Mouse (Mus musculus) forebrain, postnatal 0 days (tissue): ENCODE data around the gene Slc23a2. TPM values are rescaled to one million over a fixed set of nuclear protein-coding genes. Genes with fewer than 3 reads are reported as not detected.
A peak's percentile ranks its signal among the peaks of the same experiment; 100 is the strongest.

Experiments used
- ATAC-seq: fragments of 200-750 bp; cut with Nextera tagmentation; 2 replicates; pipeline ENCODE4 v1.8.0; 2017; ENCODE audit warnings: mild to moderate bottlenecking, moderate library complexity
- DNase-seq: peaks from one replicate; pipeline ENCODE4 v3.0.0-alpha.2; 2015
- H3K27ac ChIP-seq: fragments of 300-500 bp; sonication (generic); 2 replicates; pipeline ENCODE4 v1.5.1; 2014; ENCODE audit warnings: low read depth, mild to moderate bottlenecking, antibody characterized with exemption, low read length, moderate library complexity, mixed read lengths
- H3K27me3 ChIP-seq: fragments of 300-500 bp; sonication (generic); 2 replicates; pipeline ENCODE4 v1.6.1; 2014; ENCODE audit warnings: mild to moderate bottlenecking, low read length, mixed read lengths; ENCODE audit not compliant: insufficient read depth
- H3K36me3 ChIP-seq: fragments of 300-500 bp; sonication (generic); 2 replicates; pipeline ENCODE4 v1.6.1; 2014; ENCODE audit warnings: mild to moderate bottlenecking, moderate library complexity; ENCODE audit not compliant: insufficient read depth
- H3K4me1 ChIP-seq: fragments of 300-500 bp; sonication (generic); 2 replicates; pipeline ENCODE4 v1.6.1; 2014; ENCODE audit warnings: antibody characterized with exemption; ENCODE audit not compliant: insufficient read depth
- H3K4me2 ChIP-seq: fragments of 300-500 bp; sonication (generic); 2 replicates; pipeline ENCODE4 v1.6.1; 2014; ENCODE audit warnings: low read depth, mild to moderate bottlenecking, moderate library complexity
- H3K4me3 ChIP-seq: fragments of 300-500 bp; sonication (generic); 2 replicates; pipeline ENCODE4 v1.5.1; 2014; ENCODE audit warnings: low read depth, low read length, mixed read lengths
- H3K9ac ChIP-seq: fragments of 300-500 bp; sonication (generic); 2 replicates; pipeline ENCODE4 v1.6.1; 2014; ENCODE audit warnings: mild to moderate bottlenecking
- H3K9me3 ChIP-seq: fragments of 300-500 bp; sonication (generic); 2 replicates; pipeline ENCODE4 v1.6.1; 2016; ENCODE audit warnings: low read length
- CTCF ChIP-seq: sonication (generic); IDR thresholded peaks from 2 replicates; pipeline ENCODE4 v1.5.1; 2016; ENCODE audit warnings: antibody characterized with exemption, control low read depth, low read depth
- WGBS: fragments of 180-500 bp; shearing (Covaris S2); extraction: QIAGEN DNeasy Blood & Tissue Kit; methylation state at CpG from one replicate; pipeline ENCODE4 v1.1.7; 2014; 5-methylcytosine and 5-hydroxymethylcytosine counted together
- polyA plus RNA-seq: library from polyadenylated mRNA; unstranded; fragments of >200 nt; fragmentation: Nextera tagmentation; extraction: Ambion mirVana; gene quantifications from 2 replicates; pipeline ENCODE4 v1.2.1, GENCODE M21; 2015
- total RNA-seq: library from RNA; depleted of rRNA; stranded (reverse); fragments of >200 nt; gene quantifications from 2 replicates; pipeline ENCODE4 v1.2.3, GENCODE M21; 2014

Slc23a2 gene
- total and polyA plus RNA-seq, 2 experiments from 2014 or later = 36.2 to 57.2 TPM

- no peak overlapping the region for H3K9ac ChIP-seq
- no peak for TF ChIP-seq CTCF
- no peak overlapping the region for H3K4me3 ChIP-seq
- 77% methylated on average over 1 of the region's 1 CpGs for WGBS
- no peak for ATAC-seq
- H3K27me3 ChIP-seq = no peaks in the 10 kb centered on the region
- no peak overlapping the region for H3K4me2 ChIP-seq
- no peaks in the 10 kb centered on the region for H3K9me3 ChIP-seq
- H3K4me1 ChIP-seq = no peaks in the 10 kb centered on the region
- H3K36me3 ChIP-seq = no peaks in the 10 kb centered on the region
- DNase-seq = no peak
- H3K27ac ChIP-seq = no peak overlapping the region
Observed at GRCm38 (mm10) chr2:132126292-132126691, 18.6 kb downstream of the Slc23a2 start.

GRCm38 (mm10) chr2:132123063-132123462 lies 21.8 kb downstream of the Slc23a2 start:
- WGBS = 61% methylated on average over 4 of the region's 4 CpGs
- no peak for TF ChIP-seq CTCF
- H3K27ac ChIP-seq = no peak overlapping the region
- ATAC-seq (no peak), DNase-seq (no peak)
- no peaks in the 10 kb centered on the region for H3K9me3 ChIP-seq
- no peak overlapping the region for H3K9ac ChIP-seq
- H3K4me2 ChIP-seq = no peak overlapping the region
- H3K4me3 ChIP-seq = no peak overlapping the region
- H3K27me3 ChIP-seq = no peaks in the 10 kb centered on the region
- no peaks in the 10 kb centered on the region for H3K4me1 ChIP-seq
- no peaks in the 10 kb centered on the region for H3K36me3 ChIP-seq

GRCm38 (mm10) chr2:132121050-132121449 lies 23.9 kb downstream of the Slc23a2 start:
- Histone ChIP-seq H3K36me3 (no peaks in the 10 kb centered on the region), H3K9ac (no peak overlapping the region), H3K4me2 (no peak overlapping the region), H3K4me3 (no peak overlapping the region), H3K27me3 (no peaks in the 10 kb centered on the region), H3K4me1 (no peaks in the 10 kb centered on the region), H3K9me3 (no peaks in the 10 kb centered on the region), H3K27ac (no peak overlapping the region)
- WGBS = 85% methylated on average over 3 of the region's 3 CpGs
- DNase-seq (no peak), ATAC-seq (no peak)
- no peak for TF ChIP-seq CTCF

GRCm38 (mm10) chr2:132118646-132119045 lies 26.3 kb downstream of the Slc23a2 start:
- DNase-seq = no peak
- Histone ChIP-seq H3K4me2 (no peak overlapping the region), H3K9me3 (no peaks in the 10 kb centered on the region), H3K4me3 (no peak overlapping the region), H3K36me3 (no peaks in the 10 kb centered on the region), H3K27ac (no peak overlapping the region), H3K9ac (no peak overlapping the region), H3K27me3 (no peaks in the 10 kb centered on the region), H3K4me1 (no peaks in the 10 kb centered on the region)
- 84% methylated on average over 1 of the region's 1 CpGs for WGBS
- no peak for TF ChIP-seq CTCF
- no peak for ATAC-seq

- H3K9ac ChIP-seq = no peak overlapping the region
- no peaks in the 10 kb centered on the region for H3K4me1 ChIP-seq
- H3K4me2 ChIP-seq = no peak overlapping the region
- no peak overlapping the region for H3K27ac ChIP-seq
- TF ChIP-seq CTCF = no peak
- H3K4me3 ChIP-seq = no peak overlapping the region
- no peaks in the 10 kb centered on the region for H3K36me3 ChIP-seq
- H3K27me3 ChIP-seq = no peaks in the 10 kb centered on the region
- WGBS = 93% methylated on average over 5 of the region's 5 CpGs
- DNase-seq = no peak
- H3K9me3 ChIP-seq = no peaks in the 10 kb centered on the region
- ATAC-seq = no peak
Observed at GRCm38 (mm10) chr2:132115936-132116335, 29.0 kb downstream of the Slc23a2 start.

GRCm38 (mm10) chr2:132115344-132115743 lies 29.6 kb downstream of the Slc23a2 start:
- no peaks in the 10 kb centered on the region for H3K4me1 ChIP-seq
- no peaks in the 10 kb centered on the region for H3K9me3 ChIP-seq
- no peak for TF ChIP-seq CTCF
- no peak for DNase-seq
- no peak for ATAC-seq
- H3K9ac ChIP-seq = no peak overlapping the region
- 70% methylated on average over 6 of the region's 6 CpGs for WGBS
- H3K4me2 ChIP-seq = no peak overlapping the region
- no peaks in the 10 kb centered on the region for H3K36me3 ChIP-seq
- no peaks in the 10 kb centered on the region for H3K27me3 ChIP-seq
- H3K4me3 ChIP-seq = no peak overlapping the region
- H3K27ac ChIP-seq = no peak overlapping the region

GRCm38 (mm10) chr2:132113962-132114759 lies 30.7 kb downstream of the Slc23a2 start:
- Histone ChIP-seq H3K4me3 (no peak overlapping the region), H3K27me3 (no peaks in the 10 kb centered on the region), H3K9me3 (no peaks in the 10 kb centered on the region), H3K27ac (no peak overlapping the region), H3K4me2 (no peak overlapping the region), H3K9ac (no peak overlapping the region), H3K36me3 (no peaks in the 10 kb centered on the region), H3K4me1 (no peaks in the 10 kb centered on the region)
- ATAC-seq = no peak
- DNase-seq = peak; percentile 59
- 47% methylated on average over 11 of the region's 11 CpGs for WGBS
- TF ChIP-seq CTCF = peak; percentile 63
